13 mouse cellular contexts compared by ENCODE assay signal in genomic region chr4:62781309-62781800, GRCm38 (mm10).
DNase-seq lines count a peak whose midpoint lies in the region; ATAC-seq lines count a peak whose summit lies in the region.
"Had no signal": no experiment of that assay in that cellular context is flagged by ENCODE, and none has a peak within 500 bp of the region (broad histone marks: within the 10 kb centered on the region; RNA-seq: fewer than 3 reads in every experiment).

No protein-coding gene starts in this region.

- H3K27me3 ChIP-seq in limb, embryonic 15.5 days, result peaks cover 27% of the 10 kb centered on the region

- peaks cover 10% of the 10 kb centered on the region; the same call in 1 of the 2 replicates for H3K4me1 ChIP-seq in limb, embryonic 15.5 days

- WGBS in limb, embryonic 15.5 days, result 25% methylated on average over 8 of the region's 8 CpGs

- intact Hi-C loops in left cerebral cortex, postnatal 36 days (cut with DNase I), result loop anchor here (2.0 to 10.0 kb wide), 2 partner anchors 183 to 337 kb away; partner anchors contain the start of gene Zfp618

- no peak overlapping the region for H3K4me3 ChIP-seq in limb, embryonic 15.5 days

- peak overlapping the region; percentile 69; the same call in 1 of the 2 replicates for H3K4me2 ChIP-seq in limb, embryonic 15.5 days

- no peak overlapping the region for H3K27ac ChIP-seq in limb, embryonic 15.5 days

- H3K9me3 ChIP-seq in limb, embryonic 15.5 days, result no peaks in the 10 kb centered on the region

- DNase-seq in CD4-positive helper T cell, adult 2 months (ENCODE audit: low read depth, low spot score), result peak; percentile 25
- no peak for DNase-seq in gastrocnemius, postnatal 10 days
- no peak for DNase-seq in ovary, adult 18-20 months (ENCODE audit: low spot score)
- DNase-seq in left cerebral cortex, postnatal 36 days (ENCODE audit: low spot score in 2 of 2), result no peak
- DNase-seq: gastrocnemius, postnatal 14 days; heart, postnatal 36 days; kidney, postnatal 4 days; liver; lung, postnatal 4 days had no signal

- H3K9ac ChIP-seq in limb, embryonic 15.5 days, result no peak overlapping the region

- H3K36me3 ChIP-seq in limb, embryonic 15.5 days, result no peaks in the 10 kb centered on the region
- H3K36me3 ChIP-seq: G1E had no signal

- peak; percentile 21 for ATAC-seq in CD4-positive, CD25-positive, alpha-beta regulatory T cell, adult 4 months
- peak; percentile 22 for ATAC-seq in granulocyte monocyte progenitor cell, adult 5-6 weeks (replicated peaks; ENCODE audit: poor library complexity, severe bottlenecking)
- no peak for ATAC-seq in limb, embryonic 15.5 days (ENCODE audit: insufficient number of reproducible peaks, low FRiP score, low TSS enrichment, low read depth)
